Mouse (Mus musculus) CH12.LX (cell line): ENCODE measurements around the gene Bri3bp. TPM values are rescaled to one million over a fixed set of nuclear protein-coding genes. Genes with fewer than 3 reads are reported as not detected.
A peak's percentile ranks its signal among the peaks of the same experiment; 100 is the strongest.

ENCODE experiments used
- DNase-seq: peaks from one replicate; pipeline ENCODE4 v3.0.0-alpha.2; 2013; ENCODE audit errors: extremely low read depth
- H3K27ac ChIP-seq: 2 replicates; pipeline ENCODE4 v1.5.1; 2012; ENCODE audit warnings: low read depth, mild to moderate bottlenecking, control low read depth, moderate library complexity; ENCODE audit not compliant: insufficient read depth
- H3K27me3 ChIP-seq: replicated peaks from 2 replicates; pipeline ENCODE3; 2012; ENCODE audit warnings: inconsistent platforms
- H3K36me3 ChIP-seq, 2 experiments: replicated peaks in 1 of 2; 2 replicates each; pipeline versions ENCODE3 to v1.6.1; 2012; ENCODE audit warnings: inconsistent platforms in 1 of 2, low read length in 1 of 2, mild to moderate bottlenecking in 1 of 2, mixed read lengths in 1 of 2, moderate library complexity in 1 of 2; ENCODE audit not compliant: control insufficient read depth in 1 of 2, insufficient read depth in 1 of 2
- H3K4me1 ChIP-seq, 2 experiments: 2 replicates each; pipeline ENCODE4 v1.6.1; 2012; ENCODE audit warnings: inconsistent platforms in 1 of 2, moderate library complexity in 1 of 2; ENCODE audit not compliant: insufficient read depth in 2 of 2, control insufficient read depth in 1 of 2
- H3K4me2 ChIP-seq: 2 replicates; pipeline ENCODE4 v1.6.1; 2012; ENCODE audit warnings: low read depth, mild to moderate bottlenecking, control low read depth; ENCODE audit not compliant: poor library complexity, insufficient read depth, severe bottlenecking
- H3K4me3 ChIP-seq, 3 experiments: fragments of 150-350 bp in 1 of 3; sonication (generic) in 1 of 3; replicated peaks in 1 of 3; 2 replicates each; pipeline versions ENCODE3 to v1.5.1; 2011 to 2012; ENCODE audit warnings: low read depth in 2 of 3, low read length in 2 of 3, mild to moderate bottlenecking in 2 of 3, moderate library complexity in 2 of 3, control low read depth in 1 of 3, improper control_type of control experiment in 1 of 3, inconsistent platforms in 1 of 3, mixed read lengths in 1 of 3; ENCODE audit not compliant: poor library complexity in 1 of 3
- H3K79me2 ChIP-seq: replicated peaks from 2 replicates; pipeline ENCODE4 v1.6.1; 2012; ENCODE audit warnings: mild to moderate bottlenecking, moderate library complexity; ENCODE audit not compliant: control insufficient read depth, poor library complexity, insufficient read depth, severe bottlenecking; ENCODE audit errors: extremely low read depth
- H3K9ac ChIP-seq: 2 replicates; pipeline ENCODE4 v1.6.1; 2012; ENCODE audit warnings: low read depth, mild to moderate bottlenecking, control low read depth, moderate library complexity; ENCODE audit not compliant: insufficient read depth
- H3K9me3 ChIP-seq: replicated peaks from 2 replicates; pipeline ENCODE3; 2012; ENCODE audit warnings: low read length, inconsistent platforms, mixed read lengths
- BHLHE40 ChIP-seq: IDR thresholded peaks from 2 replicates; pipeline ENCODE4 v1.6.1; 2011; ENCODE audit warnings: mild to moderate bottlenecking, low read depth, low read length, improper control_type of control experiment
- CHD2 ChIP-seq: IDR thresholded peaks from 2 replicates; pipeline ENCODE4 v1.6.1; 2011; ENCODE audit warnings: low read length, improper control_type of control experiment
- CTCF ChIP-seq, 2 experiments: IDR thresholded peaks in 1 of 2; conservative IDR thresholded peaks in 1 of 2; 2 replicates each; pipeline ENCODE4 v1.5.1; 2011 to 2012; ENCODE audit warnings: low read depth in 2 of 2, low read length in 2 of 2, improper control_type of control experiment in 1 of 2, inconsistent platforms in 1 of 2, mild to moderate bottlenecking in 1 of 2, moderate library complexity in 1 of 2
- E2F4 ChIP-seq: IDR thresholded peaks from 2 replicates; pipeline ENCODE4 v1.6.1; 2011; ENCODE audit warnings: low read depth, low read length, improper control_type of control experiment; ENCODE audit not compliant: insufficient replicate concordance
- ELF1 ChIP-seq: IDR thresholded peaks from 2 replicates; pipeline ENCODE4 v1.6.1; 2014; ENCODE audit warnings: low read depth, mild to moderate bottlenecking, inconsistent platforms, low read length, improper control_type of control experiment
- EP300 ChIP-seq: IDR thresholded peaks from 2 replicates; pipeline ENCODE4 v1.6.1; 2011; ENCODE audit warnings: low read length, improper control_type of control experiment
- JUN ChIP-seq: IDR thresholded peaks from 2 replicates; pipeline ENCODE4 v1.6.1; 2011; ENCODE audit warnings: low read depth, mild to moderate bottlenecking, low read length, improper control_type of control experiment, moderate library complexity; ENCODE audit not compliant: insufficient read depth
- JUND ChIP-seq: conservative IDR thresholded peaks from 2 replicates; pipeline ENCODE4 v1.6.1; 2011; ENCODE audit warnings: low read depth, low read length, improper control_type of control experiment
- KAT2A ChIP-seq: IDR thresholded peaks from 2 replicates; pipeline ENCODE4 v1.6.1; 2012; ENCODE audit warnings: low read length, improper control_type of control experiment, inconsistent platforms; ENCODE audit not compliant: insufficient replicate concordance
- MAFK ChIP-seq: IDR thresholded peaks from 2 replicates; pipeline ENCODE4 v1.6.1; 2011; ENCODE audit warnings: low read length, improper control_type of control experiment; ENCODE audit not compliant: insufficient replicate concordance
- PAX5 ChIP-seq: IDR thresholded peaks from 2 replicates; pipeline ENCODE4 v1.6.1; 2012; ENCODE audit warnings: low read length, inconsistent platforms, mixed read lengths
- POLR2AphosphoS2 ChIP-seq: IDR thresholded peaks from 2 replicates; pipeline ENCODE4 v1.6.1; 2011; ENCODE audit warnings: low read depth, low read length, improper control_type of control experiment
- RCOR1 ChIP-seq: conservative IDR thresholded peaks from 2 replicates; pipeline ENCODE4 v1.6.1; 2012; ENCODE audit warnings: low read depth, mild to moderate bottlenecking, inconsistent platforms, low read length, improper control_type of control experiment
- SIN3A ChIP-seq: IDR thresholded peaks from 2 replicates; pipeline ENCODE4 v1.6.1; 2012; ENCODE audit warnings: low read length, improper control_type of control experiment, inconsistent platforms
- TBP ChIP-seq: conservative IDR thresholded peaks from 2 replicates; pipeline ENCODE4 v1.6.1; 2011; ENCODE audit warnings: low read depth, low read length, improper control_type of control experiment
- TCF12 ChIP-seq: IDR thresholded peaks from 2 replicates; pipeline ENCODE4 v1.6.1; 2014; ENCODE audit warnings: low read depth, mild to moderate bottlenecking, inconsistent platforms, low read length, improper control_type of control experiment
- UBTF ChIP-seq: IDR thresholded peaks from 2 replicates; pipeline ENCODE4 v1.6.1; 2012; ENCODE audit warnings: low read depth, mild to moderate bottlenecking, inconsistent platforms, low read length, improper control_type of control experiment, moderate library complexity
- ZKSCAN1 ChIP-seq: IDR thresholded peaks from 2 replicates; pipeline ENCODE4 v1.6.1; 2012; ENCODE audit warnings: low read depth, inconsistent platforms, low read length, improper control_type of control experiment, borderline replicate concordance
- ZNF384 ChIP-seq: IDR thresholded peaks from 2 replicates; pipeline ENCODE4 v1.6.1; 2012; ENCODE audit warnings: low read depth, low read length, improper control_type of control experiment, inconsistent platforms
- dilution Hi-C: fragments of 300-500 bp; cut with MboI; formaldehyde crosslinking; loops from 2 replicates; pipeline ENCODE4 v1.14.3; 2020; ENCODE audit warnings: low sequenced_read_pairs; ENCODE audit not compliant: extremely low pct_unique_long_range_greater_than_20kb, extremely low pct_ligation_motif_present
- in situ Hi-C: fragments of 300-500 bp; cut with MboI; formaldehyde crosslinking; loops from 3 replicates; pipeline ENCODE4 v1.14.3; 2019; ENCODE audit warnings: low sequenced_read_pairs, low pct_ligation_motif_present, low pct_unique_long_range_greater_than_20kb, mixed read lengths
- polyA plus RNA-seq: library from polyadenylated mRNA; unstranded; fragments of >175 nt; gene quantifications from 2 replicates; pipeline ENCODE4 v1.2.1, GENCODE M21; 2012; ENCODE audit warnings: low read depth; ENCODE audit not compliant: insufficient read length
- total RNA-seq, 2 experiments: library from RNA; depleted of rRNA; stranded (reverse); fragments of 300-350 nt in 1 of 2; fragments of >200 nt in 1 of 2; gene quantifications; 2 replicates each; pipeline ENCODE4 v1.2.3; 2012 to 2014

Bri3bp gene
- total and polyA plus RNA-seq, 3 experiments: 37.7 to 147 (median 49.6) TPM

DNA sequence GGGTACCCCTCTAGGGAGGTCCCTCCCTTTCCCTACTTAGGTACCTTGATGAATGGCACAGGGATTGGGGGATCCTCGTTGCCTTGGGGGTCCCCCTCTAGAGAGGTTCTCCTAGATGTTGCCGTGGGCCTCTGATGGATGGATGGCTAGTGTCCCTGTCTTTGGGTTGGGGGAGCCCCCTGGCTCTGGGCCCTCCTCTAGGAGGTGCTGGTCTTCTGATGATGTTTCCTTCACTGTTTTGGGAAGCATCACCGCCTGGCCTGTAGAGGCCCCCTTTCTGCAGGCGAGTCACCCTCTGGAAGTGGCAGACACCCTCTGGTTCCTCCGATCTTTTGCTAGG, 34.9 kb downstream of the Bri3bp start:
- no peak for DNase-seq
- TF ChIP-seq ZKSCAN1 (no peak), CTCF (conservative IDR thresholded peaks at IDR 0.05 in 1 of 2, IDR thresholded peaks at IDR 0.05 in 1 of 2; ENCODE audit: low read depth in 2 of 2, low read length in 2 of 2) (peak in 1 of 2 experiments; percentile 35; a peak in 1 of 4 replicates), EP300 (no peak)

DNA sequence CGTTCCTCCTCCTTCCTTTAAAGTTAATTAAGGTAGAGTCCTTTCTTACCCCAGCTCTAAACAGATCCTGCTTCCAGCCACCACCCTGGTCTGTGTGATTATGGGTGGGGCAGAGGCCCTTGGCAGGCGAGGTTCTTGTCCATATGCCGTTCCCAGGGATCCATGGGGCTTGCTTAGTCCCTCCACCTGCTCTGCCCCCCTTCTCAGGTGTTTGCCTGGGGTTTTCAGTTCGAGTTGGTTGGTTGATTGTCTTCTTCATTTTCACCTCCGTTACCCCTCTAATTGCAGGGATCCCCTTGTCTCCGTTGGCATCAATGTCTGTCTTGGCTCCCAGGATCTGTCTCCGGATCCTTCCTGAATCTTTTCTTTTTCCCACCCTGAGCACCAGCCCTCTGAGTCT, 35.4 kb downstream of the Bri3bp start:
- Histone ChIP-seq H3K27ac (no peak overlapping the region), H3K79me2 (peaks cover 8% of the 10 kb centered on the region; the same call in 1 of the 2 replicates), H3K9me3 (no peaks in the 10 kb centered on the region), H3K36me3 (peaks cover 0 to 43% of the 10 kb centered on the region in 2 experiments), H3K9ac (peak overlapping the region; percentile 76), H3K4me2 (peak overlapping the region; percentile 76), H3K27me3 (no peaks in the 10 kb centered on the region), H3K4me1 (peaks cover 16 to 56% of the 10 kb centered on the region in 2 experiments; a peak in 3 of 4 replicates), H3K4me3 (peak overlapping the region in 2 of 3 experiments; percentile 87 to 88)
- dilution Hi-C loops (no loop called here), in situ Hi-C loops (no loop called here)
- TF ChIP-seq JUND (no peak), CHD2 (no peak), PAX5 (no peak), TBP (no peak), KAT2A (no peak), POLR2AphosphoS2 (no peak), RCOR1 (no peak), E2F4 (no peak), BHLHE40 (no peak), TCF12 (no peak)
- DNase-seq: no peak

More for the DNA sequence above, 34.9 kb downstream of the Bri3bp start:
- Histone ChIP-seq H3K27ac (no peak overlapping the region), H3K9ac (peak overlapping the region; percentile 76), H3K4me3 (peak overlapping the region; percentile 83 to 88 (median 87)), H3K4me2 (peak overlapping the region; percentile 76), H3K36me3 (peaks cover 0 to 39% of the 10 kb centered on the region in 2 experiments), H3K27me3 (no peaks in the 10 kb centered on the region), H3K79me2 (peaks cover 8% of the 10 kb centered on the region; the same call in 1 of the 2 replicates), H3K9me3 (no peaks in the 10 kb centered on the region), H3K4me1 (peaks cover 16 to 50% of the 10 kb centered on the region in 2 experiments; a peak in 3 of 4 replicates)
- dilution Hi-C loops (no loop called here), in situ Hi-C loops (no loop called here)

- H3K9me3 ChIP-seq: no peaks in the 10 kb centered on the region
- H3K4me3 ChIP-seq: peak overlapping the region in 1 of 3 experiments; percentile 6
- no peak overlapping the region for H3K4me2 ChIP-seq
- in situ Hi-C loops: no loop called here
- H3K79me2 ChIP-seq: peaks cover 8% of the 10 kb centered on the region; the same call in 1 of the 2 replicates
- DNase-seq: no peak
- dilution Hi-C loops: no loop called here
- TF ChIP-seq TBP (no peak), ZNF384 (no peak), ELF1 (no peak), SIN3A (no peak), ZKSCAN1 (no peak), JUN (no peak), UBTF (no peak), MAFK (no peak), BHLHE40 (no peak)
- TF ChIP-seq, all 38 proteins: peak for 0
- peaks cover 16 to 62% of the 10 kb centered on the region in 2 experiments; a peak in 3 of 4 replicates for H3K4me1 ChIP-seq
- H3K36me3 ChIP-seq: peaks cover 2 to 49% of the 10 kb centered on the region in 2 experiments
- H3K27me3 ChIP-seq: no peaks in the 10 kb centered on the region
- H3K27ac ChIP-seq: no peak overlapping the region
- H3K9ac ChIP-seq: no peak overlapping the region
Observed at GRCm38 (mm10) chr5:125477533-125477932, 36.2 kb downstream of the Bri3bp start.
